Comparison of ENCODE assay signal across 17 mouse cellular contexts in the genomic region with DNA sequence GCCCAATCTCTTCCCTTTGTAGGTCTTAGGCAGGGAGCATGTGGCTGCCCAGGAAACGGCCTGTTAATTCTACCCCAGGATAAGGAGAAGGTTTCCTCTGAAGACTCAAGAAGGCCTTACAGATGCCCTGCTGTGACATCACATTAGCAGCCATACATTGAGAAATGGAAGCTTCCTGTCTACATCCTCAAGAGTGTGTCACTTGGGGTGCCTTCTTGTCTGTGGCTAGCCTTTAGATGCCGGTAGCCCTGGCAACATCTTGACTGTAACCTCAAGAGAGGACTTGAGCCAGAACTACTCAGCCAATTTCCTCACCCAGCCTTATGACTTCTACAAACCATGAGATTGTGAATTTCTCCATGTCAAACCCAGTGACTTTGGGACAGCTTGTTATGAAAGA.
"Had no signal": no experiment of that assay in that cellular context is flagged by ENCODE, and none has a peak within 500 bp of the region (broad histone marks: within the 10 kb centered on the region; RNA-seq: fewer than 3 reads in every experiment).

No protein-coding gene starts in this region.

- H3K4me3 ChIP-seq: megakaryocyte, embryonic 14.5 days; midbrain, embryonic 13.5 days; midbrain, embryonic 15.5 days; neural tube, embryonic 12.5 days had no signal

- DNase-seq: lung, adult 18-20 months; lung, embryonic 14.5 days; lung, postnatal 10 days; lung, postnatal 4 days; retina, postnatal 1 day; right cerebral cortex, adult 18-20 months; right cerebral cortex, postnatal 25 days; right cerebral cortex, postnatal 4 days; spleen, adult 18-20 months; thymus, adult 2 months; thymus, postnatal 25 days; thymus, postnatal 4 days had no signal

- H3K9ac ChIP-seq: lung, embryonic 14.5 days; midbrain, embryonic 13.5 days; midbrain, embryonic 15.5 days; neural tube, embryonic 12.5 days had no signal

- H3K27ac ChIP-seq: midbrain, embryonic 13.5 days; midbrain, embryonic 15.5 days; neural tube, embryonic 12.5 days had no signal

- H3K4me1 ChIP-seq: midbrain, embryonic 13.5 days; midbrain, embryonic 15.5 days; neural tube, embryonic 12.5 days had no signal

- ATAC-seq: midbrain, embryonic 13.5 days; midbrain, embryonic 15.5 days had no signal

- H3K9me3 ChIP-seq: megakaryocyte, embryonic 14.5 days; midbrain, embryonic 13.5 days; midbrain, embryonic 15.5 days; neural tube, embryonic 12.5 days had no signal

- H3K4me2 ChIP-seq: lung, embryonic 14.5 days; midbrain, embryonic 11.5 days; midbrain, embryonic 13.5 days; midbrain, embryonic 15.5 days; neural tube, embryonic 12.5 days had no signal

- H3K36me3 ChIP-seq: midbrain, embryonic 13.5 days; midbrain, embryonic 15.5 days; neural tube, embryonic 12.5 days had no signal

- H3K27me3 ChIP-seq: megakaryocyte, embryonic 14.5 days; midbrain, embryonic 13.5 days; midbrain, embryonic 15.5 days; neural tube, embryonic 12.5 days had no signal
